Mouse (Mus musculus): ENCODE measurements around the gene Rcan3.

DNA sequence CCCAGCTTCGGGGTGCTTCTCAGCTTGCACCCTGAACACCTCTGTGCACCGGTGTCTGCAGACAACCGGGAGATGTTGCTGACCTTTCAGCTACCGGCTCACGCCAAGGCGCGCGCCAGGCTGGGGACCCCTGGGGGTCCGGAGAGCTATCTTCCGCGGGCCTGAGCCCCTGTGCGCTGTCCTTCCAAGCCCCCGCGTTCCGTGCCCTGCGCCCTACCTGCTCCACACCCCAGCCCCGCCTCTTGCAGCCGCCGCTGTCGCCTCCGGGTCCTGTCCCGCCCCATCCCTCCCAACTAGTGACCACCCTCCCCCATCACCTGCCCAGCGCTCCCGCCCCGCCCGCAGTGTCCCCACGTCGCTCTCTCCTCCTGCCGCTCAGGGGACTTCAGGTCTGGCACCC is 35.7 kb downstream of the Rcan3 start, which contains the start of gene Ncmap:
- TF ChIP-seq POLR2A (IDR thresholded peaks at IDR 0.05; ENCODE audit: insufficient read depth, low read depth, low read length) (no peak), CTCF (IDR thresholded peaks at IDR 0.05) (no peak)

Data from heart, adult 2 months (tissue).